Mouse (Mus musculus) liver, adult 2 months (tissue): Measurements from ENCODE around the gene Muc3a. TPM values are rescaled to one million over a fixed set of nuclear protein-coding genes. Genes with fewer than 3 reads are reported as not detected.
A peak's percentile ranks its signal among the peaks of the same experiment; 100 is the strongest.

Experiments used
- DNase-seq: peaks from one replicate; pipeline ENCODE4 v3.0.0-alpha.2; 2011; ENCODE audit warnings: low read depth, low spot score; ENCODE audit errors: extremely low read depth
- H3K27ac ChIP-seq: fragments of 200-500 bp; replicated peaks from 2 replicates; pipeline ENCODE4 v1.5.1; 2012; ENCODE audit warnings: low read depth, mild to moderate bottlenecking, control low read depth, inconsistent platforms, low read length; ENCODE audit not compliant: insufficient read depth
- H3K27me3 ChIP-seq: fragments of 200-500 bp; 2 replicates; pipeline ENCODE4 v1.6.1; 2012; ENCODE audit warnings: mild to moderate bottlenecking, moderate library complexity, low read length, inconsistent platforms; ENCODE audit not compliant: control insufficient read depth, insufficient read depth
- H3K36me3 ChIP-seq: fragments of 200-500 bp; 2 replicates; pipeline ENCODE4 v1.6.1; 2012; ENCODE audit warnings: low read length, inconsistent platforms; ENCODE audit not compliant: control insufficient read depth, insufficient read depth
- H3K4me1 ChIP-seq: fragments of 200-500 bp; 2 replicates; pipeline ENCODE4 v1.6.1; 2011; ENCODE audit warnings: low read length; ENCODE audit not compliant: control insufficient read depth, insufficient read depth
- H3K4me3 ChIP-seq: fragments of 200-500 bp; 2 replicates; pipeline ENCODE4 v1.5.1; 2011; ENCODE audit warnings: low read depth, mild to moderate bottlenecking, control low read depth, low read length, moderate library complexity; ENCODE audit not compliant: insufficient read depth
- H3K79me2 ChIP-seq: fragments of 200-500 bp; 2 replicates; pipeline ENCODE4 v1.6.1; 2012; ENCODE audit warnings: inconsistent platforms, mild to moderate bottlenecking, low read length, moderate library complexity; ENCODE audit not compliant: control insufficient read depth, insufficient read depth
- H3K9ac ChIP-seq: fragments of 200-500 bp; 2 replicates; pipeline ENCODE4 v1.6.1; 2012; ENCODE audit warnings: low read depth, mild to moderate bottlenecking, control low read depth, inconsistent platforms, low read length
- CTCF ChIP-seq: fragments of 200-500 bp; IDR thresholded peaks from 2 replicates; pipeline ENCODE4 v1.5.1; 2011; ENCODE audit warnings: low read depth, low read length, control low read depth
- POLR2A ChIP-seq: fragments of 200-500 bp; IDR thresholded peaks from 2 replicates; pipeline ENCODE4 v1.6.1; 2011; ENCODE audit warnings: low read length, control low read depth; ENCODE audit not compliant: insufficient read depth; ENCODE audit errors: extremely low read depth
- WGBS: fragments of 180-500 bp; shearing (Covaris S2); methylation state at CpG from one replicate; pipeline ENCODE4 v1.1.7; 2018; 5-methylcytosine and 5-hydroxymethylcytosine counted together
- polyA plus RNA-seq: library from polyadenylated mRNA; depleted of rRNA; stranded (reverse); fragments of >200 nt; gene quantifications from 2 replicates; pipeline ENCODE4 v1.2.3, GENCODE M21; 2012; rRNA removed
- total RNA-seq: library from RNA; depleted of rRNA; stranded (reverse); fragments of >200 nt; gene quantifications from 2 replicates; pipeline ENCODE4 v1.2.3, GENCODE M21; 2014; rRNA removed

The Muc3a gene
- total and polyA plus RNA-seq, 2 experiments, result 0.12 TPM; not detected in 1

- no peak overlapping the region for H3K4me3 ChIP-seq
- no peak overlapping the region for H3K9ac ChIP-seq
- TF ChIP-seq POLR2A, result no peak
- no peak for TF ChIP-seq CTCF
- no peak for DNase-seq
- no peak overlapping the region for H3K27ac ChIP-seq
- WGBS, result 65% methylated on average over 7 of the region's 7 CpGs
- no peaks in the 10 kb centered on the region for H3K36me3 ChIP-seq
- no peaks in the 10 kb centered on the region for H3K4me1 ChIP-seq
- no peaks in the 10 kb centered on the region for H3K79me2 ChIP-seq
- H3K27me3 ChIP-seq, result no peaks in the 10 kb centered on the region
Observed at GRCm38 (mm10) chr5:137171478-137171877, 40.7 kb downstream of the Muc3a start.

GRCm38 (mm10) chr5:137170836-137171380, 41.3 kb downstream of the Muc3a start:
- TF ChIP-seq CTCF, result no peak
- no peak for TF ChIP-seq POLR2A
- H3K27ac ChIP-seq, result no peak overlapping the region
- H3K79me2 ChIP-seq, result no peaks in the 10 kb centered on the region
- H3K9ac ChIP-seq, result no peak overlapping the region
- H3K4me1 ChIP-seq, result no peaks in the 10 kb centered on the region
- 65% methylated on average over 9 of the region's 9 CpGs for WGBS
- H3K4me3 ChIP-seq, result no peak overlapping the region
- H3K27me3 ChIP-seq, result no peaks in the 10 kb centered on the region
- no peak for DNase-seq
- no peaks in the 10 kb centered on the region for H3K36me3 ChIP-seq

- H3K79me2 ChIP-seq, result no peaks in the 10 kb centered on the region
- no peak overlapping the region for H3K9ac ChIP-seq
- TF ChIP-seq POLR2A (no peak), CTCF (no peak)
- no peaks in the 10 kb centered on the region for H3K36me3 ChIP-seq
- no peak overlapping the region for H3K27ac ChIP-seq
- H3K4me1 ChIP-seq, result no peaks in the 10 kb centered on the region
- H3K27me3 ChIP-seq, result 0 out of 2 replicates have a peak, but pooled peaks cover 2% of the 10 kb centered on the region
- no peak for DNase-seq
- 18% methylated on average over 6 of the region's 6 CpGs for WGBS
- no peak overlapping the region for H3K4me3 ChIP-seq
Observed at GRCm38 (mm10) chr5:137167539-137167938, 44.6 kb downstream of the Muc3a start.

GRCm38 (mm10) chr5:137166012-137166411, 46.2 kb downstream of the Muc3a start:
- no peaks in the 10 kb centered on the region for H3K4me1 ChIP-seq
- H3K36me3 ChIP-seq, result no peaks in the 10 kb centered on the region
- WGBS, result 46% methylated on average over 9 of the region's 9 CpGs
- H3K9ac ChIP-seq, result no peak overlapping the region
- H3K27me3 ChIP-seq, result 0 out of 2 replicates have a peak, but pooled peaks cover 2% of the 10 kb centered on the region
- no peak for DNase-seq
- no peaks in the 10 kb centered on the region for H3K79me2 ChIP-seq
- TF ChIP-seq POLR2A (no peak), CTCF (no peak)
- H3K27ac ChIP-seq, result no peak overlapping the region
- no peak overlapping the region for H3K4me3 ChIP-seq

- H3K27ac ChIP-seq, result no peak overlapping the region
- 0 out of 2 replicates have a peak, but pooled peaks cover 2% of the 10 kb centered on the region for H3K27me3 ChIP-seq
- H3K4me3 ChIP-seq, result no peak overlapping the region
- no peaks in the 10 kb centered on the region for H3K36me3 ChIP-seq
- DNase-seq, result no peak
- 75% methylated on average over 4 of the region's 4 CpGs for WGBS
- no peak overlapping the region for H3K9ac ChIP-seq
- no peaks in the 10 kb centered on the region for H3K79me2 ChIP-seq
- H3K4me1 ChIP-seq, result no peaks in the 10 kb centered on the region
- TF ChIP-seq POLR2A (no peak), CTCF (no peak)
Observed at GRCm38 (mm10) chr5:137161853-137162252, 50.3 kb downstream of the Muc3a start.

- H3K27ac ChIP-seq, result no peak overlapping the region
- 0 out of 2 replicates have a peak, but pooled peaks cover 2% of the 10 kb centered on the region for H3K27me3 ChIP-seq
- no peaks in the 10 kb centered on the region for H3K36me3 ChIP-seq
- WGBS, result 28% methylated on average over 11 of the region's 11 CpGs
- no peaks in the 10 kb centered on the region for H3K4me1 ChIP-seq
- H3K9ac ChIP-seq, result no peak overlapping the region
- no peak overlapping the region for H3K4me3 ChIP-seq
- TF ChIP-seq CTCF (peak; percentile 60), POLR2A (no peak)
- DNase-seq, result no peak
- H3K79me2 ChIP-seq, result no peaks in the 10 kb centered on the region
Observed at GRCm38 (mm10) chr5:137159461-137159860, 52.7 kb downstream of the Muc3a start.

Other genes starting within 250 kb of the Muc3a start
- gene Cldn15, start 245.8 kb downstream of the Muc3a start, total RNA-seq, result 0.40 and 0.46 TPM in 2 replicates
- gene Cldn15, start 245.8 kb downstream of the Muc3a start, polyA plus RNA-seq, result 0.51 and 0.81 TPM in 2 replicates
- 21.5 and 22.7 TPM in 2 replicates for gene Plod3, start 225.4 kb downstream of the Muc3a start, total RNA-seq
- 23.4 and 27.4 TPM in 2 replicates for gene Plod3, start 225.4 kb downstream of the Muc3a start, polyA plus RNA-seq
- gene Znhit1, start 224.4 kb downstream of the Muc3a start, total RNA-seq, result 30.0 and 44.5 TPM in 2 replicates
- gene Znhit1, start 224.4 kb downstream of the Muc3a start, polyA plus RNA-seq, result 101 and 109 TPM in 2 replicates
- 0.07 TPM in 1 of 2 replicates, not detected in the other for gene Vgf, start 186.0 kb downstream of the Muc3a start, total RNA-seq
- not detected in 2 replicates for gene Vgf, start 186.0 kb downstream of the Muc3a start, polyA plus RNA-seq
- 21.5 and 23.8 TPM in 2 replicates for gene Ap1s1, start 166.3 kb downstream of the Muc3a start, total RNA-seq
- gene Ap1s1, start 166.3 kb downstream of the Muc3a start, polyA plus RNA-seq, result 24.1 and 25.6 TPM in 2 replicates
- gene Serpine1, start 140.1 kb downstream of the Muc3a start, total RNA-seq, result 0.83 and 1.9 TPM in 2 replicates
- gene Serpine1, start 140.1 kb downstream of the Muc3a start, polyA plus RNA-seq, result 0.12 and 0.32 TPM in 2 replicates
- gene Trim56, start 96.2 kb downstream of the Muc3a start, total RNA-seq, result 9.3 and 11.2 TPM in 2 replicates
- gene Trim56, start 96.2 kb downstream of the Muc3a start, polyA plus RNA-seq, result 4.3 and 5.7 TPM in 2 replicates
- 0.28 TPM in 1 of 2 replicates, not detected in the other for gene Muc3, start 63.1 kb downstream of the Muc3a start, total RNA-seq
- 0.19 and 0.37 TPM in 2 replicates for gene Muc3, start 63.1 kb downstream of the Muc3a start, polyA plus RNA-seq
- 0.28 and 0.34 TPM in 2 replicates for gene Ache, start 75.1 kb upstream of the Muc3a start, total RNA-seq
- gene Ache, start 75.1 kb upstream of the Muc3a start, polyA plus RNA-seq, result 0.36 and 0.55 TPM in 2 replicates
- 1.1 and 1.4 TPM in 2 replicates for gene Ufsp1, start 82.2 kb upstream of the Muc3a start, total RNA-seq
- gene Ufsp1, start 82.2 kb upstream of the Muc3a start, polyA plus RNA-seq, result 6.3 and 7.9 TPM in 2 replicates
- 20.7 and 25.2 TPM in 2 replicates for gene Srrt, start 95.3 kb upstream of the Muc3a start, total RNA-seq
- 36.2 and 61.5 TPM in 2 replicates for gene Srrt, start 95.3 kb upstream of the Muc3a start, polyA plus RNA-seq
- gene Trip6, start 102.0 kb upstream of the Muc3a start, total RNA-seq, result 5.8 and 6.5 TPM in 2 replicates
- gene Trip6, start 102.0 kb upstream of the Muc3a start, polyA plus RNA-seq, result 14.7 and 25.0 TPM in 2 replicates
- gene Slc12a9, start 121.2 kb upstream of the Muc3a start, total RNA-seq, result 4.0 and 4.7 TPM in 2 replicates
- 11.9 and 20.3 TPM in 2 replicates for gene Slc12a9, start 121.2 kb upstream of the Muc3a start, polyA plus RNA-seq
- gene Ephb4, start 137.7 kb upstream of the Muc3a start, total RNA-seq, result 10.8 and 15.5 TPM in 2 replicates
- gene Ephb4, start 137.7 kb upstream of the Muc3a start, polyA plus RNA-seq, result 14.0 and 14.1 TPM in 2 replicates